Mouse (Mus musculus): Measurements from ENCODE around the gene Gpr174.
"Not testable (repeated sequence)": the region's sequence is repeated elsewhere in the genome, so short reads cannot be mapped to it uniquely, and the experiment has no call there.

Gpr174 gene

GRCm38 (mm10) chrX:107255486-107256227 is at the start of gene Gpr174:
TSS of gene Gpr174 (plus strand) at chrX:107255878.
- no peak for DNase-seq (ENCODE audit: low read depth, low spot score)

DNA sequence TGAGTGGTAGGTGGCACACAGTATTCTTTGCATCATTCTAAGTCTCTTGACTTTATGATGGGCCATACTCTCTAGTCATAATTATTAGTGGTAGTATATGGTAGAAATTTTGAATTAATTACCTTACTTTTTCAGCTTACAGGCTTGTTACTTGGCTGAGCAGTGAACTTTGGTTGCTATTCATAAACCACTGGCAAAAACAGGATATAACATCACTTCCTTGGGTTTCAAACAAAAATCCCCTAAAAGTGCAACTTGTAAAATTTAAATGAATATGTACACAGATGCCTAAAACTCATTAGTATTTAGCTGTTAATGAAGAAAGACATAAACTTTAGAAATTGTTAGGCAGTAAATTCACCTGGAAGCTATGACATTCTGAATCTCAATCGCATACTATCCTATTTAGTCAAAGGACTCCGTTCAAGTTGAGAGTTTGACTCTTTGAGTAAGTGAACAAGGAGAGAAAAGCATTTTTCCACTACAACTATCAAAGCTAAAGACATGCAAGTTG is 38.0 kb upstream of the Gpr174 start:
- DNase-seq (ENCODE audit: low read depth, low spot score) = no peak

GRCm38 (mm10) chrX:107224846-107225245 is 30.8 kb upstream of the Gpr174 start:
- DNase-seq (ENCODE audit: low read depth, low spot score) = no peak

- no peak for DNase-seq (ENCODE audit: low read depth, low spot score)
Measured at GRCm38 (mm10) chrX:107231214-107231613, 24.5 kb upstream of the Gpr174 start.

- DNase-seq (ENCODE audit: low read depth, low spot score) = no peak
Measured at GRCm38 (mm10) chrX:107234655-107235054, 21.0 kb upstream of the Gpr174 start.

GRCm38 (mm10) chrX:107236461-107236860 is 19.2 kb upstream of the Gpr174 start:
- no peak for DNase-seq (ENCODE audit: low read depth, low spot score)

- no peak for DNase-seq (ENCODE audit: low read depth, low spot score)
Measured at GRCm38 (mm10) chrX:107250390-107250789, 5.3 kb upstream of the Gpr174 start.

- DNase-seq (ENCODE audit: low read depth, low spot score) = no peak
Measured at GRCm38 (mm10) chrX:107264619-107265018, 8.9 kb downstream of the Gpr174 start.

- DNase-seq (ENCODE audit: low read depth, low spot score) = no peak
Measured at GRCm38 (mm10) chrX:107277606-107278005, 21.9 kb downstream of the Gpr174 start.

GRCm38 (mm10) chrX:107284211-107284610 is 28.5 kb downstream of the Gpr174 start:
- no peak for DNase-seq (ENCODE audit: low read depth, low spot score)

- DNase-seq (ENCODE audit: low read depth, low spot score) = not testable (repeated sequence)
Measured at GRCm38 (mm10) chrX:107297861-107298260, 42.2 kb downstream of the Gpr174 start.

- DNase-seq (ENCODE audit: low read depth, low spot score) = no peak
Measured at GRCm38 (mm10) chrX:107298761-107299160, 43.1 kb downstream of the Gpr174 start.

DNA sequence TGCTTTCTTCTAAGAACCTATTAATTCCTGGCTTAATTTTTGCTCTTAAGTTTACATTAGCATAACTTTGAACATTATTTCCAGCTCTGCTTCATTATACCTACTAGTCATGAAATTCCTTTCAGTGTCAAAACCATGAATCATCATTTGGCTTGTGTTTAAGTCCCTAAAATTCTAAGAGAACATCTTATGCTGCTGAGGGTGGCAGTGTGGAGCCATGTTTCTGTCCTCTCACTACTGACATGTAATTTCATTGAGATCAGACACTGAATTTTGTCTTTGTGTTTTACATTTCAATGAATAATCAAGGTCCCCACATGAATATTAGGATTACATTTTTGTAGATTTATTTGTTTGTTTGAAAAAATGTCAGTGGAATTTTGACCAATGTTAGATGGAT is 50.8 kb downstream of the Gpr174 start:
- DNase-seq (ENCODE audit: low read depth, low spot score) = no peak

- no peak for DNase-seq (ENCODE audit: low read depth, low spot score)
Measured at GRCm38 (mm10) chrX:107312533-107312932, 56.9 kb downstream of the Gpr174 start.

- no peak for DNase-seq (ENCODE audit: low read depth, low spot score)
Measured at GRCm38 (mm10) chrX:107325697-107326381, 70.2 kb downstream of the Gpr174 start.

DNA sequence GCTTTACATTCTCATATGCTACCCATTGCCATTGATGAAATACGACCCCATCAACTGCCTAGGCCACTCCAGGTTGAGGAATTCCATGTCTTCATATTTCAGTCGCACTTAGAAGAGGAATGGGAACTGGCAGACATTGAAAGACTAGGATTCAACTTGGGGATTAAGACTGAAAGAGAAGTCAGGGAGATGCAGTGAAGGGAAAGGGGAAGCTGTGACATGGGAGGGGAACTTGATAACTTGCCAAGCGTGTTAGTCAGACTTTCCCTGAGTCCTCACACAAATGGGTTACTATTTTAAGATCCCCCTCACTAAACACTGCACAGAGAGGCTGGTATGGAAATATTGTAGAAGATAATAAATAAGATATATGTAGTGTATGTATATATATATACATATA is 74.2 kb downstream of the Gpr174 start:
- DNase-seq (ENCODE audit: low read depth, low spot score) = no peak

- DNase-seq (ENCODE audit: low read depth, low spot score) = no peak
Measured at GRCm38 (mm10) chrX:107336609-107337008, 80.9 kb downstream of the Gpr174 start.

DNA sequence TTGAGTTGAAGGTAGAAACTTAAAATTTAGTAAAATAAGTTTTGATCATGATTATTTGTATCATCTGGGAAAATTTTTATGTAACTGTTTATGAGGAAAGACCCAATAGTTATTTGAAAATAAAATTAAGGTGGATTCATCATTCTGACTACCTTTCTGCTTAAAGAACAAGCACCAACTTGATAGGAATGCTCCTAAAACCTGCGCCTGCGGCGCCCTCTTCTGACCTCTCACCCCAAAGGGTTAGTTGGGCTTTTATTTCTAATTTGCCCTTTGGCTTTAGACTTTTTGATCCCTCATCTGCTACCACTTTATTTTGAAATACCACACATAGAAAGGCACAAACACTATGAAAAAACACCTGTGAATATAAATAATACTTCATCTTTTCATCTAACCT is 86.3 kb downstream of the Gpr174 start:
- DNase-seq (ENCODE audit: low read depth, low spot score) = no peak

Data from brain, embryonic 18.5 days (tissue).